Mouse (Mus musculus) MEL (cell line): ENCODE data around the gene Sox21. TPM values are rescaled to one million over a fixed set of nuclear protein-coding genes. Genes with fewer than 3 reads are reported as not detected.

ENCODE experiments used
- DNase-seq: peaks from one replicate; pipeline ENCODE4 v3.0.0; 2011; ENCODE audit warnings: low read depth, low spot score
- H3K27ac ChIP-seq: 2 replicates; pipeline ENCODE4 v1.5.1; 2012; ENCODE audit warnings: low read depth, mild to moderate bottlenecking, control low read depth, low read length, moderate library complexity; ENCODE audit not compliant: control insufficient read depth
- H3K27me3 ChIP-seq, 2 experiments: fragments of 150-350 bp in 1 of 2; sonication (generic) in 1 of 2; 2 replicates each; pipeline ENCODE4 v1.6.1; 2012; ENCODE audit warnings: low read length in 2 of 2, mild to moderate bottlenecking in 2 of 2, improper control_type of control experiment in 1 of 2, moderate library complexity in 1 of 2; ENCODE audit not compliant: insufficient read depth in 2 of 2, control insufficient read depth in 1 of 2
- H3K36me3 ChIP-seq, 2 experiments: 2 replicates each; pipeline ENCODE4 v1.6.1; 2012 to 2014; ENCODE audit warnings: low read length in 2 of 2, improper control_type of control experiment in 1 of 2, inconsistent platforms in 1 of 2, mild to moderate bottlenecking in 1 of 2; ENCODE audit not compliant: insufficient read depth in 2 of 2, control insufficient read depth in 1 of 2
- H3K4me1 ChIP-seq, 2 experiments: fragments of 150-350 bp in 1 of 2; sonication (generic) in 1 of 2; 2 replicates each; pipeline ENCODE4 v1.6.1; 2012; ENCODE audit warnings: low read length in 2 of 2, improper control_type of control experiment in 1 of 2, mild to moderate bottlenecking in 1 of 2; ENCODE audit not compliant: insufficient read depth in 2 of 2, control insufficient read depth in 1 of 2
- H3K4me3 ChIP-seq, 2 experiments: fragments of 150-350 bp in 1 of 2; sonication (generic) in 1 of 2; 2 replicates each; pipeline ENCODE4 v1.5.1; 2012; ENCODE audit warnings: low read depth in 2 of 2, low read length in 2 of 2, mild to moderate bottlenecking in 2 of 2, moderate library complexity in 2 of 2, control low read depth in 1 of 2, improper control_type of control experiment in 1 of 2; ENCODE audit not compliant: control insufficient read depth in 1 of 2, insufficient read depth in 1 of 2
- H3K79me2 ChIP-seq: 2 replicates; pipeline ENCODE4 v1.6.1; 2012; ENCODE audit warnings: mild to moderate bottlenecking, low read length, moderate library complexity; ENCODE audit not compliant: control insufficient read depth, poor library complexity, insufficient read depth
- H3K9ac ChIP-seq: 2 replicates; pipeline ENCODE4 v1.6.1; 2012; ENCODE audit warnings: low read depth, mild to moderate bottlenecking, control low read depth, low read length, moderate library complexity; ENCODE audit not compliant: control insufficient read depth, poor library complexity, severe bottlenecking
- H3K9me3 ChIP-seq: fragments of 150-350 bp; sonication (generic); replicated peaks from 2 replicates; pipeline ENCODE4 v1.6.1; 2012; ENCODE audit warnings: mild to moderate bottlenecking, low read length, improper control_type of control experiment, moderate library complexity; ENCODE audit not compliant: insufficient read depth
- CHD1 ChIP-seq: IDR thresholded peaks from 2 replicates; pipeline ENCODE4 v1.6.1; 2012; ENCODE audit warnings: low read depth, mild to moderate bottlenecking, inconsistent platforms, low read length, improper control_type of control experiment
- CTCF ChIP-seq, 3 experiments: IDR thresholded peaks in 2 of 3; conservative IDR thresholded peaks in 1 of 3; 2 replicates each; pipeline ENCODE4 v1.5.1; 2011 to 2012; ENCODE audit warnings: low read length in 3 of 3, low read depth in 2 of 3, mild to moderate bottlenecking in 2 of 3, improper control_type of control experiment in 1 of 3, inconsistent platforms in 1 of 3, mixed read lengths in 1 of 3, moderate library complexity in 1 of 3; ENCODE audit not compliant: control insufficient read depth in 1 of 3, insufficient read depth in 1 of 3, poor library complexity in 1 of 3, severe bottlenecking in 1 of 3
- E2F4 ChIP-seq: IDR thresholded peaks from 2 replicates; pipeline ENCODE4 v1.6.1; 2011; ENCODE audit warnings: low read depth, low read length, improper control_type of control experiment, borderline replicate concordance
- EP300 ChIP-seq, 2 experiments: IDR thresholded peaks; 2 replicates each; pipeline ENCODE4 v1.6.1; 2011; ENCODE audit warnings: improper control_type of control experiment in 2 of 2, low read length in 2 of 2, low read depth in 1 of 2, mild to moderate bottlenecking in 1 of 2
- HCFC1 ChIP-seq: IDR thresholded peaks from 2 replicates; pipeline ENCODE4 v1.6.1; 2012; ENCODE audit warnings: low read depth, mild to moderate bottlenecking, inconsistent platforms, low read length, improper control_type of control experiment, moderate library complexity
- JUND ChIP-seq: IDR thresholded peaks from 2 replicates; pipeline ENCODE4 v1.6.1; 2011; ENCODE audit warnings: low read depth, mild to moderate bottlenecking, improper control_type of control experiment, low read length
- KAT2A ChIP-seq: conservative IDR thresholded peaks from 2 replicates; pipeline ENCODE4 v1.6.1; 2012; ENCODE audit warnings: low read depth, low read length, improper control_type of control experiment, inconsistent platforms
- MAFK ChIP-seq: IDR thresholded peaks from 2 replicates; pipeline ENCODE4 v1.6.1; 2011; ENCODE audit warnings: low read depth, mild to moderate bottlenecking, low read length, improper control_type of control experiment, borderline replicate concordance
- MEF2A ChIP-seq: IDR thresholded peaks from 2 replicates; pipeline ENCODE4 v1.6.1; 2014; ENCODE audit warnings: low read depth, mild to moderate bottlenecking, inconsistent platforms, low read length, improper control_type of control experiment; ENCODE audit not compliant: poor library complexity, insufficient replicate concordance, severe bottlenecking; ENCODE audit errors: extremely low read depth
- MYB ChIP-seq: IDR thresholded peaks from 2 replicates; pipeline ENCODE4 v1.6.1; 2011; ENCODE audit warnings: mild to moderate bottlenecking, low read depth, low read length, improper control_type of control experiment
- NELFE ChIP-seq: IDR thresholded peaks from 2 replicates; pipeline ENCODE4 v1.6.1; 2011; ENCODE audit warnings: low read depth, low read length, improper control_type of control experiment
- POLR2A ChIP-seq, 2 experiments: IDR thresholded peaks; 2 replicates each; pipeline ENCODE4 v1.6.1; 2011 to 2012; ENCODE audit warnings: low read length in 2 of 2, mild to moderate bottlenecking in 2 of 2, control low read depth in 1 of 2, improper control_type of control experiment in 1 of 2, low read depth in 1 of 2, moderate library complexity in 1 of 2; ENCODE audit not compliant: control insufficient read depth in 1 of 2, insufficient read depth in 1 of 2, poor library complexity in 1 of 2
- RAD21 ChIP-seq: IDR thresholded peaks from 2 replicates; pipeline ENCODE4 v1.6.1; 2011; ENCODE audit warnings: mild to moderate bottlenecking, low read depth, low read length, improper control_type of control experiment
- SMC3 ChIP-seq: IDR thresholded peaks from 2 replicates; pipeline ENCODE4 v1.6.1; 2011; ENCODE audit warnings: low read depth, low read length, improper control_type of control experiment
- TAL1 ChIP-seq: IDR thresholded peaks from 2 replicates; pipeline ENCODE4 v1.6.1; 2012; ENCODE audit warnings: mild to moderate bottlenecking, inconsistent platforms, low read length, moderate library complexity, mixed read lengths
- TCF12 ChIP-seq: IDR thresholded peaks from 2 replicates; pipeline ENCODE4 v1.6.1; 2014; ENCODE audit warnings: low read depth, mild to moderate bottlenecking, inconsistent platforms, low read length, improper control_type of control experiment, moderate library complexity
- UBTF ChIP-seq: IDR thresholded peaks from 2 replicates; pipeline ENCODE4 v1.6.1; 2012; ENCODE audit warnings: low read depth, mild to moderate bottlenecking, inconsistent platforms, low read length, improper control_type of control experiment, moderate library complexity, borderline replicate concordance; ENCODE audit not compliant: insufficient read depth
- USF2 ChIP-seq, 2 experiments: IDR thresholded peaks; 2 replicates each; pipeline ENCODE4 v1.6.1; 2011 to 2012; ENCODE audit warnings: improper control_type of control experiment in 2 of 2, low read length in 2 of 2, borderline replicate concordance in 1 of 2, inconsistent platforms in 1 of 2, low read depth in 1 of 2, mild to moderate bottlenecking in 1 of 2; ENCODE audit not compliant: insufficient read depth in 1 of 2
- ZC3H11A ChIP-seq: IDR thresholded peaks from 2 replicates; pipeline ENCODE4 v1.6.1; 2012; ENCODE audit warnings: low read depth, mild to moderate bottlenecking, inconsistent platforms, low read length, improper control_type of control experiment
- ZNF384 ChIP-seq: IDR thresholded peaks from 2 replicates; pipeline ENCODE4 v1.6.1; 2012; ENCODE audit warnings: low read depth, mild to moderate bottlenecking, inconsistent platforms, low read length, improper control_type of control experiment
- polyA plus RNA-seq, 2 experiments: library from polyadenylated mRNA; stranded (reverse) in 1 of 2; unstranded in 1 of 2; fragments of >175 nt in 1 of 2; fragments of >200 nt in 1 of 2; gene quantifications; 2 replicates each; pipeline versions ENCODE4 v1.2.1 to v1.2.4; 2012; ENCODE audit warnings: low replicate concordance in 2 of 2, low read depth in 1 of 2; ENCODE audit not compliant: insufficient read length in 2 of 2, insufficient read depth in 1 of 2, missing spikeins in 1 of 2
- total RNA-seq: library from RNA; depleted of rRNA; stranded (reverse); fragments of 300-350 nt; gene quantifications from 2 replicates; pipeline ENCODE4 v1.2.3, GENCODE M21; 2012

Gene Sox21
- total and polyA plus RNA-seq, 3 experiments: not detected

DNA sequence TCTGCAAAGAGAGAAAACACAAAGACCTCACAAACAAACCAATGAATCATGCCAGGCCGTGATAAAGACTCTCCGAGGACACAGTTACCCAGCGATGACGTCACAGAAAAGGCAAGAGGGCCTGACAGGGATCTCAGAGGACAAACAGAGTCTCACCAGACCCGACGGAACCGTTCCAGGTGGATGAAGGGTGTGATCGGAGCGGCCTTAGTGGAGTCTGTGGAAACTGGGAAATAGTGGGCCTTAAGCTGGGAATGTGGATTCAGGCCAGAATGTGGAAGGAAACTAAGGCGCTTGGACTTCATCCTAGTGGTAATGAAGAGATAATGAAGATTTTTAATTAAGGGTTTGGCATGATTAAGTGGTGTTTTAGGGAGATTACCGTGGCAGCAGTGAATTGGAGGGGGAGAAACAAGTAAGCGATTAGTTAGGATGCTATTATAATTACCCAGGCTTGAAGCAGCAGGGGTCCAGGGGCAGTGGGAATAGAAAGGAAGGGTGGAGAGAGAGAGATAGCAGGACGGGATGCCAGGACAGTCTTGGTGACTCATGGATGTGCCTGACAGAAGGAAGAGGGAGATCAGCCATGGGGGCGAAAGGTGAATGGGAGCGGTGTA lies 24.5 kb downstream of the Sox21 start:
- no peak for DNase-seq
- H3K36me3 ChIP-seq: no peaks in the 10 kb centered on the region
- no peaks in the 10 kb centered on the region for H3K9me3 ChIP-seq
- no peak overlapping the region for H3K4me3 ChIP-seq
- no peaks in the 10 kb centered on the region for H3K79me2 ChIP-seq
- no peaks in the 10 kb centered on the region; a peak in 2 of 4 replicates for H3K27me3 ChIP-seq
- no peak overlapping the region for H3K9ac ChIP-seq
- no peaks in the 10 kb centered on the region for H3K4me1 ChIP-seq
- TF ChIP-seq JUND: no peak
- no peak for TF ChIP-seq KAT2A
- no peak for TF ChIP-seq MYB
- TF ChIP-seq TCF12: no peak
- TF ChIP-seq E2F4: no peak
- H3K27ac ChIP-seq: no peak overlapping the region

- TF ChIP-seq RAD21 (peak; percentile 54), EP300 (IDR thresholded peaks at IDR 0.05; ENCODE audit: low read depth in 1 of 2, low read length in 2 of 2) (no peak), MEF2A (no peak), TAL1 (no peak), HCFC1 (no peak), MAFK (no peak), CHD1 (no peak), CTCF (IDR thresholded peaks at IDR 0.05 in 2 of 3, conservative IDR thresholded peaks at IDR 0.05 in 1 of 3; ENCODE audit: control insufficient read depth in 1 of 3, insufficient read depth in 1 of 3, low read depth in 2 of 3, low read length in 3 of 3, poor library complexity in 1 of 3, severe bottlenecking in 1 of 3) (peak; percentile 20 to 50 (median 46)), ZC3H11A (no peak), NELFE (no peak), USF2 (IDR thresholded peaks at IDR 0.05; ENCODE audit: borderline replicate concordance in 1 of 2, insufficient read depth in 1 of 2, low read depth in 1 of 2, low read length in 2 of 2) (no peak), POLR2A (IDR thresholded peaks at IDR 0.05; ENCODE audit: control insufficient read depth in 1 of 2, insufficient read depth in 1 of 2, low read depth in 1 of 2, low read length in 2 of 2, poor library complexity in 1 of 2) (no peak), E2F4 (no peak), UBTF (no peak), KAT2A (no peak), SMC3 (peak; percentile 53), ZNF384 (no peak), JUND (no peak)
- TF ChIP-seq, all 39 proteins: peak for 3
- no peaks in the 10 kb centered on the region for H3K9me3 ChIP-seq
- no peak overlapping the region for H3K9ac ChIP-seq
- no peak overlapping the region for H3K27ac ChIP-seq
- no peaks in the 10 kb centered on the region for H3K4me1 ChIP-seq
- DNase-seq: peak; percentile 21
- no peaks in the 10 kb centered on the region for H3K36me3 ChIP-seq
- no peak overlapping the region for H3K4me3 ChIP-seq
- no peaks in the 10 kb centered on the region; a peak in 1 of 4 replicates for H3K27me3 ChIP-seq
- H3K79me2 ChIP-seq: no peaks in the 10 kb centered on the region
These were observed 27.2 kb downstream of the Sox21 start for GRCm38 (mm10) chr14:118209642-118210041.
